Mouse (Mus musculus): ENCODE data around the gene Ccpg1. TPM values are rescaled to one million over a fixed set of nuclear protein-coding genes. Genes with fewer than 3 reads are reported as not detected.

Gene Ccpg1
- polyA plus RNA-seq, 1 experiment, result 9.5 TPM

DNA sequence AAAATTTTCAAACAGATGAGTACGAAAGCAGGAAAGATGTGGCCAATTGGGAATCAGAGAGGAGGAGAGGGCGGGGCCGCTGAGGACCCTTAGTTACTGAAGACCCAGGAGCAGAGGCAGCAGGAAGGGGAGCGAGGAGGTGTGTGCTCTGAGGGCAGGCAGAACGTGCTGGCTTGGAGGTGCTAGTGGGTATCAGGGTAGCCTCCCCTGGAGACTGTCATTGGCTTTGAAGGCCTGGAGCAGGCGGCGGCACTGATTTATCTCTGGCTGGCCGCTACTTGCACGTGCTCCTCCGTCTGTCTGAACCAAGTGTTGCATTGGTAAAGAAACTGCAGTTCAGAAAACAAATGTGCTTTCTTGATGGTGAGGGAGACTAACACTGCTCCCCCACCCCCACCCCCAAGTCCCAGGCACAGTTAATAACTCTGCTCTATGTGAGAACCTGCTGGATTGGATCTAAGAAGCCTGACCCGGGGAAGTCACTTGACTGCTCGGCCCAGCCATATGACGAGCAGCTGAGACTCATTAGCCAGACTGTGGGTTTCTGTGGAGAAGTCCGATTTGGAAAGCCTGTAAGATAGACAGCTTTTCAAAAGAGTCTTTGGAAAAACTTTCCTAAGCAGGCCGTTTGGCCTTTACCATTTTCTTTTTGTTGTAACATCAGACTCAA is 78.5 kb downstream of the Ccpg1 start:
- Histone ChIP-seq H3ac (ENCODE audit: control insufficient read depth, insufficient read length) (no peak overlapping the region), H3K4me3 (no peak overlapping the region), H3K79me2 (ENCODE audit: control insufficient read depth, insufficient read depth) (no peaks in the 10 kb centered on the region), H3K4me2 (ENCODE audit: low read depth) (no peak overlapping the region), H3K27me3 (ENCODE audit: control insufficient read depth, insufficient read depth, insufficient read length) (peaks cover 4% of the 10 kb centered on the region), H3K36me3 (ENCODE audit: control insufficient read depth, insufficient read depth) (no peaks in the 10 kb centered on the region)
- TF ChIP-seq TCF12 (IDR thresholded peaks at IDR 0.05; ENCODE audit: insufficient read depth, poor library complexity, severe bottlenecking), result no peak
- no peak for TF ChIP-seq MAX (IDR thresholded peaks at IDR 0.05; ENCODE audit: low read depth)
- no peak for TF ChIP-seq POLR2AphosphoS2 (IDR thresholded peaks at IDR 0.05; ENCODE audit: insufficient read length, low read depth)
- TF ChIP-seq MYOG (IDR thresholded peaks at IDR 0.05; ENCODE audit: control insufficient read depth in 1 of 3, insufficient read depth in 1 of 3, insufficient read length in 2 of 3, low read depth in 2 of 3), result no peak
- TF ChIP-seq SRF (IDR thresholded peaks at IDR 0.05; ENCODE audit: control insufficient read depth, insufficient read length, low read depth), result no peak

Other genes starting within 250 kb of the Ccpg1 start
- gene Prtg, start 178.6 kb upstream of the Ccpg1 start, polyA plus RNA-seq (2012; fragmentation: generic; extraction: Trizol), result 0.06 TPM
- gene Pygo1, start 59.8 kb upstream of the Ccpg1 start, polyA plus RNA-seq (2012; fragmentation: generic; extraction: Trizol), result 0.01 TPM
- not detected for gene Dyx1c1, start 26.6 kb upstream of the Ccpg1 start, polyA plus RNA-seq (2012; fragmentation: generic; extraction: Trizol)
- 0.01 TPM for gene Gm44503, start 26.6 kb upstream of the Ccpg1 start, polyA plus RNA-seq (2012; fragmentation: generic; extraction: Trizol)
- gene Ccpg1os, start within 50 bp of the Ccpg1 start, polyA plus RNA-seq (2012; fragmentation: generic; extraction: Trizol), result 7.1 TPM
- gene Pigb, start 54.9 kb downstream of the Ccpg1 start, polyA plus RNA-seq (2012; fragmentation: generic; extraction: Trizol), result 5.3 TPM
- gene Rab27a, start 59.4 kb downstream of the Ccpg1 start, polyA plus RNA-seq (2012; fragmentation: generic; extraction: Trizol), result 0.10 TPM
- gene Khdc3, start 116.4 kb downstream of the Ccpg1 start, polyA plus RNA-seq (2012; fragmentation: generic; extraction: Trizol), result not detected
- not detected for gene Gm20509, start 117.0 kb downstream of the Ccpg1 start, polyA plus RNA-seq (2012; fragmentation: generic; extraction: Trizol)
- gene Rsl24d1, start 128.0 kb downstream of the Ccpg1 start, polyA plus RNA-seq (2012; fragmentation: generic; extraction: Trizol), result 54.7 TPM